Mouse (Mus musculus) mesoderm, embryonic 11.5 days (tissue): ENCODE data around the gene Wfdc9.
"Not testable (repeated sequence)": the region's sequence is repeated elsewhere in the genome, so short reads cannot be mapped to it uniquely, and the experiment has no call there.

Source experiments
- DNase-seq: peaks from one replicate; pipeline ENCODE4 v3.0.0-alpha.2; 2012; ENCODE audit warnings: low read depth, low spot score

The Wfdc9 gene

GRCm38 (mm10) chr2:164619050-164619449 lies 37.3 kb downstream of the Wfdc9 start:
- no peak for DNase-seq

DNA sequence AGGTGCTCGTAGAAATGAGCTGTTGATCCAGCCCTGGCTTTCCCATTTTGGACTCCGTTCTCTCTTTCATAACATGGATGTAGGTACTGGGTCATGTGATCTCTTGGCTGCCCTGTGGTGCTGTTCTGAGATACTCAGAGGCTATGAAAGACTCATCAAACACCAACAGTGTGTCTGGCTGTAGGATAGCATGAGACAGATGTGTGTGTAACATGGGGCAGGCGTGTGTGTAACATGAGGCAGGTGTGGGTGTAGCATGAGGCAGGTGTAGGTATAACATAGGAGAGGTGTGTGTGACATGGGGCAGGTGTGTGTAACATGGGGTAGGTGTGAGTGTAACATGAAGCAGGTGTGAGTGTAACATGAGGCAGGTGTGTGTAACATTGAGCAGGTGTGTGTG lies 41.0 kb downstream of the Wfdc9 start:
- no peak for DNase-seq

DNA sequence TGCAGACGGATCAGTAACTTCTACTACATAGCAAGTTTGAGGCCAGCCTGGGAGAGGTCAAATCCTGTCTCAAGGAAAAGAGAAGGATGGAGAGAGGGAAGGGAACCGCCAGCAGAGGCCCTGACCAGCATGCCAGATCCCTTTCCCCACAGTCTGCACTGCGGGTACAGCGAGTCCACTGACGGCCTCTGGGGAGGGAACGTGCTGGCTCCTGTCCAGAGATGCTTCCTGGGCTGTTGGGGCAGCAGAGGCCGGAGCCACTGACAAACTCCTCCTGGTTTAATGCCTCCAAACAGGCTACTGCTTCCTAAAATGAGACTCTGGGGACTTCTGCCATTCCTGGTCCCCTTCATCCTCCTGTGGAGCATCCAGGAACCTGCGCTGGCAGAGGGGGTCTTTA lies 42.9 kb downstream of the Wfdc9 start, which contains the start of the genes Wfdc6b and Wfdc8:
Gene Wfdc6b (plus strand): TSS at position 52 of the 400 bp plus-strand sequence.
Gene Wfdc8 (minus strand): TSS at position 156 of the 400 bp plus-strand sequence.
- not testable (repeated sequence) for DNase-seq

DNA sequence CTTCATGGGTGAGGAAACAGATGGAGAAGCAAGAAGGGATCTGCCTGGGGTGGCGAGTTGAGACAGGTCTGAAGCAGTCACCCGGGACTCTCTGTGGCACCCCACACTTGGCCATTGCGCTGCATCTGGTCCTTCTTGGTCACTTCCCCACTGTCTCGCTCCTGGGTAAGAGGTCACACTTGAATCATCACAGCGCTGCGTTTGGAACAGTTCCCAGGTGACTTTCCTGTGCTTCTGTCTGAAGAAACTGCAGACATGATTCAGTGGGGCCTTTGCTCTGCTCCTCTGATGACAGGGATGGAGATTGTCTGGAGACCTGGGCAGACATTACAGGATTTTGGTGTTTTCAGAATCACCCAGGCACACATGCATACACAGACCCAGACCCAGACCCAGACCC lies 47.6 kb downstream of the Wfdc9 start:
- no peak for DNase-seq

- DNase-seq: no peak
Observed at GRCm38 (mm10) chr2:164604411-164604810, 52.0 kb downstream of the Wfdc9 start.

GRCm38 (mm10) chr2:164603482-164603881 lies 52.9 kb downstream of the Wfdc9 start:
- no peak for DNase-seq

GRCm38 (mm10) chr2:164600179-164600578 lies 56.2 kb downstream of the Wfdc9 start:
- DNase-seq: no peak
